Mouse (Mus musculus) lung, embryonic 14.5 days (tissue): ENCODE data around the gene Tulp1. TPM values are rescaled to one million over a fixed set of nuclear protein-coding genes. Genes with fewer than 3 reads are reported as not detected.

ENCODE experiments used
- ATAC-seq: fragments of 200-750 bp; cut with Nextera tagmentation; 2 replicates; pipeline ENCODE4 v1.8.0; 2017; ENCODE audit warnings: mild to moderate bottlenecking, moderate TSS enrichment, moderate library complexity; ENCODE audit not compliant: insufficient read depth
- DNase-seq: peaks from one replicate; pipeline ENCODE4 v3.0.0-alpha.2; 2015
- H3K27ac ChIP-seq: fragments of 300-500 bp; sonication (generic); 2 replicates; pipeline ENCODE4 v1.5.1; 2014; ENCODE audit warnings: low read depth, mild to moderate bottlenecking, moderate library complexity
- H3K27me3 ChIP-seq: fragments of 300-500 bp; sonication (generic); 2 replicates; pipeline ENCODE4 v1.6.1; 2014; ENCODE audit warnings: low read length, control low read depth; ENCODE audit not compliant: insufficient read depth
- H3K36me3 ChIP-seq: fragments of 300-500 bp; sonication (generic); 2 replicates; pipeline ENCODE4 v1.6.1; 2014; ENCODE audit warnings: control low read depth; ENCODE audit not compliant: insufficient read depth
- H3K4me1 ChIP-seq: fragments of 300-500 bp; sonication (generic); 2 replicates; pipeline ENCODE4 v1.6.1; 2014; ENCODE audit warnings: antibody characterized with exemption, control low read depth; ENCODE audit not compliant: insufficient read depth
- H3K4me2 ChIP-seq: fragments of 300-500 bp; sonication (generic); 2 replicates; pipeline ENCODE4 v1.6.1; 2014; ENCODE audit warnings: mild to moderate bottlenecking
- H3K4me3 ChIP-seq: fragments of 300-500 bp; sonication (generic); 2 replicates; pipeline ENCODE4 v1.5.1; 2014; ENCODE audit warnings: low read depth, low read length
- H3K9ac ChIP-seq: fragments of 300-500 bp; sonication (generic); 2 replicates; pipeline ENCODE4 v1.6.1; 2014
- H3K9me3 ChIP-seq: fragments of 300-500 bp; sonication (generic); 2 replicates; pipeline ENCODE4 v1.6.1; 2016; ENCODE audit warnings: low read depth, low read length, control low read depth
- CTCF ChIP-seq: IDR thresholded peaks from 2 replicates; pipeline ENCODE4 v1.5.1; 2016; ENCODE audit warnings: antibody characterized with exemption, low read depth
- WGBS: fragments of 180-500 bp; shearing (Covaris S2); extraction: QIAGEN DNeasy Blood & Tissue Kit; methylation state at CpG from one replicate; pipeline ENCODE4 v1.1.7; 2014; 5-methylcytosine and 5-hydroxymethylcytosine counted together
- polyA plus RNA-seq: library from polyadenylated mRNA; unstranded; fragments of >200 nt; fragmentation: Nextera tagmentation; extraction: Ambion mirVana; gene quantifications from 2 replicates; pipeline ENCODE4 v1.2.1, GENCODE M21; 2014

Gene Tulp1
- polyA plus RNA-seq, 1 experiment from 2014 or later: 3.0 TPM

DNA sequence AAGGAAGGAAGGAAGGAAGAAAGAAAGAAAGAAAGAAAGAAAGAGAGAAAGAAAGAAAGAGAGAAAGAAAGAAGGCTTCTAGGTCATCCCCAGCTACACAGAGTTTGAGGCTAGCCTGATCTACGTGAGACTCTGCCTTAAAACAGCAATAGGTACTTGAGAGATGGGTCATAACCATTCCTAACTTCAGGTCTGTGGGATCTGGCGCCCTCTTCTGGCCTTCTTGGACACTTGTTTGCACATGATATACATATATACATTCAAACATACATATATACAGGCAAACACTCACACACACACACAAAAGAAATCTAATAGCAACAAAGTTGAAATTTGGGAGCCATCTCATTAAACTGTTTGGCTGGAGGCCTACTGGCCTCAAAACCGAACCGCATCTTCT, 19.3 kb upstream of the Tulp1 start:
- Histone ChIP-seq H3K27me3 (peaks cover 7% of the 10 kb centered on the region), H3K4me2 (no peak overlapping the region), H3K27ac (no peak overlapping the region), H3K4me1 (no peaks in the 10 kb centered on the region), H3K4me3 (no peak overlapping the region), H3K9me3 (no peaks in the 10 kb centered on the region), H3K36me3 (no peaks in the 10 kb centered on the region), H3K9ac (no peak overlapping the region)
- ATAC-seq: no peak
- WGBS: 56% methylated on average over 4 of the region's 4 CpGs
- peak; percentile 64 for DNase-seq
- peak; percentile 57 for TF ChIP-seq CTCF

GRCm38 (mm10) chr17:28380255-28380654, 15.2 kb upstream of the Tulp1 start:
- WGBS: 11% methylated on average over 6 of the region's 6 CpGs
- no peak for ATAC-seq
- no peak overlapping the region for H3K4me2 ChIP-seq
- no peaks in the 10 kb centered on the region for H3K9me3 ChIP-seq
- H3K27me3 ChIP-seq: peaks cover 8% of the 10 kb centered on the region
- no peak for TF ChIP-seq CTCF
- no peaks in the 10 kb centered on the region for H3K4me1 ChIP-seq
- no peak overlapping the region for H3K27ac ChIP-seq
- no peaks in the 10 kb centered on the region for H3K36me3 ChIP-seq
- H3K4me3 ChIP-seq: no peak overlapping the region
- no peak for DNase-seq
- H3K9ac ChIP-seq: no peak overlapping the region

DNA sequence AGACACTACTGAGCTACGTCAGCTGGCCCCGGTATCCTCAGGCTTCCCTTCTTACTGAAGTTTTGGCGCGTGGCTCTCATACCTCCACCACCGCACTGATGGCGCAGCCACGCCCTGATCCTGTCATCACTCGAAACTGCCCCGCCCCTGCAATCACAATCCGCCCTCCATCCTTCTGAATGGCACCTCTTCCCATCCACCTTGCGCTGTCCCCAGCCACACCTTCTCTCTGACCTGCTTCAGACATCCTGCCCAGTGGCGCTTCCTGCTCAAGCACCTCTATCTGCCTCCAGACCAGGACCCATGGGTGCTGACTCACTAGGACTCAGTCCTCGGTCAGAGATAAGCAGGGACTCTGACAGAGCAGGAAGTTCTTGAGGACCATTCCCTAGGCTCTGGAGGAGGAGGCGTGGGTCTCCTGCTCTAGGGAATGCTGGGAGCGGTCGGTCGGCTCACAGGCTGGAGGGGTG, 10.6 kb upstream of the Tulp1 start:
- Histone ChIP-seq H3K9me3 (no peaks in the 10 kb centered on the region), H3K27me3 (peaks cover 20% of the 10 kb centered on the region), H3K9ac (no peak overlapping the region), H3K4me3 (no peak overlapping the region), H3K4me1 (no peaks in the 10 kb centered on the region), H3K27ac (no peak overlapping the region), H3K4me2 (peak overlapping the region; percentile 18; the same call in 1 of the 2 replicates), H3K36me3 (no peaks in the 10 kb centered on the region)
- DNase-seq: no peak
- TF ChIP-seq CTCF: no peak
- no peak for ATAC-seq
- 12% methylated on average over 17 of the region's 17 CpGs for WGBS

DNA sequence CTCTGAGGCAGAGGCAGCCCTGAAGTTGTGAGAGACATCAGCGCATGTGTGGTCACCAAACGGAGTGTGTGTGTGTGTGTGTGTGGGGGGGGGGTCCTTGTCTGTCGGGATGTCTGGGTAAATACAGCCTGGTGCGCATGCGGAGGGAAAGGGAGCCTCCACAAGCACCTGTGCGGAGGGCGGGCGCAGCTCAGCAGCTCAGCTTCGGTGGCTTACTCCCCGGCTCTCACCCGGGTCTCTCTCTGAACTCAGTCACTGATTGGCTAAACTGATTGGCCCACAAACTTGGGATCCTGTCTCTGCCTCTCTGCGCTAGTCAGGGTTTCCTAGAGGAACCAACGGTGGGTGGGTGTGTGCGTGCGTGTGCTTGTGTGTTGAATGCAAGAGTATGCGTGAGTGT, 9.5 kb upstream of the Tulp1 start:
- no peak overlapping the region for H3K9ac ChIP-seq
- no peaks in the 10 kb centered on the region for H3K4me1 ChIP-seq
- ATAC-seq (no peak), DNase-seq (no peak)
- H3K4me2 ChIP-seq: peak overlapping the region; percentile 27
- H3K27me3 ChIP-seq: peaks cover 20% of the 10 kb centered on the region
- H3K4me3 ChIP-seq: no peak overlapping the region
- H3K36me3 ChIP-seq: no peaks in the 10 kb centered on the region
- TF ChIP-seq CTCF: no peak
- no peak overlapping the region for H3K27ac ChIP-seq
- H3K9me3 ChIP-seq: no peaks in the 10 kb centered on the region
- 15% methylated on average over 16 of the region's 16 CpGs for WGBS

DNA sequence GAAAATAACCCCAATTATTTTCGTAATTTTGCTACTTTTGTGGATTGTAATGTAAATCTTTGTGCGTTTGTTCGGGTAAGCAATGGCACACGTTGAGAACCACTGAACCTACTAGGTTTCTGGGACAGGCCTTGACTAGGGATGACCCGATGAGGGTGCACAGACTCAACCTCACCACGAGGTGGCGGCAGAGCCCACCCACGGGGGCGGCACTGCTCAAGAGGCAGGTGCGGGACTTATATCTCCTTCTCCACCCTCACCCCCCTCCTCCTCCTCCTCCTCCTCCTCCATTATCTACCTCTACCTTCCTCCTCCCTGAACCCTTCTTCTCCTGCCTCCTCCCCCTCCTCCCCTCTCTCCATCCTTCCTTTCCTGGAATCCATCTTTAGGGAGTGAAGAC, 8.8 kb upstream of the Tulp1 start:
- no peaks in the 10 kb centered on the region for H3K9me3 ChIP-seq
- peak; percentile 74 for DNase-seq
- H3K4me2 ChIP-seq: 0 out of 2 replicates have a peak overlapping the region, but pooled peaks have one; percentile 10
- H3K9ac ChIP-seq: no peak overlapping the region
- no peaks in the 10 kb centered on the region for H3K36me3 ChIP-seq
- H3K4me3 ChIP-seq: no peak overlapping the region
- WGBS: 16% methylated on average over 10 of the region's 10 CpGs
- TF ChIP-seq CTCF: peak; percentile 84
- H3K27ac ChIP-seq: no peak overlapping the region
- H3K4me1 ChIP-seq: no peaks in the 10 kb centered on the region
- H3K27me3 ChIP-seq: peaks cover 20% of the 10 kb centered on the region
- ATAC-seq: peak; percentile 33; the same call in 1 of the 2 replicates

GRCm38 (mm10) chr17:28371941-28372340, 6.9 kb upstream of the Tulp1 start:
- peaks cover 23% of the 10 kb centered on the region for H3K27me3 ChIP-seq
- H3K9me3 ChIP-seq: no peaks in the 10 kb centered on the region
- ATAC-seq: no peak
- WGBS: 55% methylated on average over 1 of the region's 1 CpGs
- no peak overlapping the region for H3K9ac ChIP-seq
- no peak for DNase-seq
- no peak overlapping the region for H3K4me3 ChIP-seq
- no peak for TF ChIP-seq CTCF
- no peaks in the 10 kb centered on the region for H3K36me3 ChIP-seq
- H3K4me1 ChIP-seq: no peaks in the 10 kb centered on the region
- no peak overlapping the region for H3K4me2 ChIP-seq
- H3K27ac ChIP-seq: no peak overlapping the region

DNA sequence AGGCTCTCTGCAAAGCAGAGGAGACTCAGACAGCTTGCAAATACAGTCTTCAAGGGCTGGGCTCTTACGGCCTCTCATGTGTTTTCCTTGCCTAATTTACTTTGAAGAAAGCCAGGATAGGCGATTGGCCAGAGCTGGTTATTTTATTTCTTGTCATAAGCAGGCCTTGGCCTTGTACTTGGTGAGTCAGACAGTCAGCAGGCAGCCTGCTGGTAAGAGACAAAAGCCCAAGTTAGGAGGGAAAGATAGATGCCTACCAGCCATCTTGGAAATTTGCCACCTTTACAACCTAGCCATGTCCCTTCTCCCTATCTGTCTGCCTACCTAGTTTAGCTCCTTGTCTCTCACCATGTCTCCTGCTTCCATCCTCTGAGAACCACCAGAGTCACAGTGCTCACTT, 6.3 kb upstream of the Tulp1 start:
- H3K36me3 ChIP-seq: no peaks in the 10 kb centered on the region
- DNase-seq: no peak
- no peaks in the 10 kb centered on the region for H3K4me1 ChIP-seq
- ATAC-seq: no peak
- H3K9ac ChIP-seq: no peak overlapping the region
- peaks cover 23% of the 10 kb centered on the region for H3K27me3 ChIP-seq
- H3K27ac ChIP-seq: no peak overlapping the region
- no peak for TF ChIP-seq CTCF
- H3K4me3 ChIP-seq: no peak overlapping the region
- H3K4me2 ChIP-seq: no peak overlapping the region
- no peaks in the 10 kb centered on the region for H3K9me3 ChIP-seq
- 44% methylated on average over 2 of the region's 2 CpGs for WGBS

GRCm38 (mm10) chr17:28369056-28369455, 4.0 kb upstream of the Tulp1 start:
- no peak for TF ChIP-seq CTCF
- Histone ChIP-seq H3K27me3 (peaks cover 19% of the 10 kb centered on the region), H3K9ac (no peak overlapping the region), H3K27ac (no peak overlapping the region), H3K4me3 (no peak overlapping the region), H3K9me3 (no peaks in the 10 kb centered on the region), H3K36me3 (no peaks in the 10 kb centered on the region), H3K4me2 (no peak overlapping the region), H3K4me1 (no peaks in the 10 kb centered on the region)
- 57% methylated on average over 5 of the region's 5 CpGs for WGBS
- peak; percentile 47; the same call in 1 of the 2 replicates for ATAC-seq
- DNase-seq: no peak
